Mouse (Mus musculus): ENCODE data around the gene Rassf5. TPM values are rescaled to one million over a fixed set of nuclear protein-coding genes. Genes with fewer than 3 reads are reported as not detected.

Gene Rassf5
- polyA plus RNA-seq, 1 experiment: 98.8 TPM

DNA sequence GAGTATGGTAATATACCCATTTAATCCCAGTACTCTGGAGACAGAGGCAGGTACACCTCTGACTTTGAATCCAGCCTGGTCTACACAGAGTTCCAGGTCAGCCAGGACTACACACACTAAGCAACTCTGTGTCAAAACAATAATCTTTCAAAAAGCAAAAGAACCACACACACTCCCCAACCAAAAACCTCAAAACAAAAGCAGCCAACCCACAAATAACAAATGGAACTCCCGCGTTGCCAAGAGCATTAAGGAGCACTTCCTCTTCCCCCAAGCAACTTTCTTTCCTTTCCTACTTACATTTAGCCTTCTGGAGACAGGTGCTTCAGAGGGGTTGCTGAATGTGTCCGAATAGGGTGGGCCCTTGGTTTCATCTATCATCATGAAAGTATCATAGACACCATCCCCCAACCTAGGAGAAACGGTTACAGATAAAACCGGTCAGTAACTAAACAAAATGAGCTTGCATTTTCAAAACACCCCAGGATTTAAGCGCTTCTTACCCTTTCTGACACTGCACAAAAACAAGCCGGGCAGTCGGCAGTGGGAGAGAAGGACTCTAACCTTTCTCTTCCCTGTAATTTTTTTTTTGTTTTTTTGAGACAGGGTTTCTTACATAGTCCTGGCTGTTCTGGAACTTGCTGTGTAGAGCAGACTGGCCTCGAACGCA is 109.0 kb downstream of the Rassf5 start:
- no peak for DNase-seq
- WGBS: 24% methylated on average over 10 of the region's 10 CpGs
- Histone ChIP-seq H3K27me3 (ENCODE audit: control insufficient read depth, insufficient read depth, low read length) (no peaks in the 10 kb centered on the region), H3K27ac (ENCODE audit: control insufficient read depth, insufficient read depth, low read length) (no peak overlapping the region), H3K36me3 (ENCODE audit: control insufficient read depth, insufficient read depth, low read length) (no peaks in the 10 kb centered on the region), H3K4me1 (replicated peaks; ENCODE audit: control insufficient read depth, insufficient read depth, low read length) (peaks cover 14% of the 10 kb centered on the region), H3K4me3 (ENCODE audit: control insufficient read depth, insufficient read depth, low read length) (no peak overlapping the region)
- TF ChIP-seq CTCF (IDR thresholded peaks at IDR 0.05; ENCODE audit: borderline replicate concordance, control insufficient read depth, extremely low read depth, insufficient read depth, low read length, poor library complexity): no peak
- TF ChIP-seq POLR2A (IDR thresholded peaks at IDR 0.05; ENCODE audit: control insufficient read depth, extremely low read depth, insufficient read depth, low read length, poor library complexity): no peak

DNA sequence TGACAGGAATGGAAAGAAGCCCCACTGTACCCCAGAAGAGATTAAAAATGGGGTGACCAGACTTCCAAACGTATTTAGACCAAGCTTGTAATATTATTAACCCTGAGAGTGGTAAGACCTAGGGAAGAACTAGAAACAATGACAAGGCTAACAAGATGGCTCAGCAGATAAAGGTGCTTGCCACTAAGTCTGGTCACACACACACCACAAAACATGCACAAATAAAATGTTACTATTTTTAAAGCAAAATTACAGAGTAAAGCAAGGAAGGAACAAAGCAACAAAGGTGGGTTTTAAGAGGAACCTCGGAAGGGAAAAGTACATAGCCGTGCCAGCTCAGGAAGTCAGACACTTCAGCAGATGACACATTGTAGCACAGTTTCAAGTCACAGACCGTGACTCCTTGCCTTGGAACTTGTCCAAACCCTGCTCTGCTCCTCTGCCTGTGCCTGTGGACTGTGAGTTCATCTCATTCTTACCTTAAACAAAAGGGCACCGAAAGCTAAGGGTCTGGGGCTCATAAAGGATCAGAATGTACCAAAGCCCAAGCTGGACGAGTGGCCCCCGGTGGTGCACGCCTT is 110.0 kb downstream of the Rassf5 start:
- H3K4me1 ChIP-seq (replicated peaks; ENCODE audit: control insufficient read depth, insufficient read depth, low read length): peaks cover 14% of the 10 kb centered on the region
- no peak overlapping the region for H3K27ac ChIP-seq (ENCODE audit: control insufficient read depth, insufficient read depth, low read length)
- no peaks in the 10 kb centered on the region for H3K36me3 ChIP-seq (ENCODE audit: control insufficient read depth, insufficient read depth, low read length)
- TF ChIP-seq CTCF (IDR thresholded peaks at IDR 0.05; ENCODE audit: borderline replicate concordance, control insufficient read depth, extremely low read depth, insufficient read depth, low read length, poor library complexity): no peak
- WGBS: 33% methylated on average over 8 of the region's 8 CpGs
- H3K4me3 ChIP-seq (ENCODE audit: control insufficient read depth, insufficient read depth, low read length): no peak overlapping the region
- DNase-seq: peak; percentile 21
- H3K27me3 ChIP-seq (ENCODE audit: control insufficient read depth, insufficient read depth, low read length): no peaks in the 10 kb centered on the region

DNA sequence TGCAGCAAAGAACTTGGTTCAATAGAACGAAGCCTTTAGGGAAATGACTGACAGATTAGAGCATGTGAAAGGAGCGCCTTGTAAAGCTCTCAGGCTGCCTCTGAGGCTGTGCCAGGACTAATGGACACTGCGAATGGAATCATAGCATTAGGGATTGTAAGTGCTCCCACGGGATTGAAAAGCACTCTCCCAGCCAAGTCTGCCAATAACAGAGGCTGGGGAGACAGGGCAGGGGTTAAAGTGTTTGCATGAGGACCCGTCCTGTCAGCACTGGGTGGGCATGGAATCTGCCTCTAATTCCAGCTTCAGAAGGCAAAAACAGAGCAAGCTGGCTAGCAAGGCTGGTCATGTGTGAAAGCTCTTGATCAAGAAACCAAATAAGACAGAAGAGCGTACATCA is 110.8 kb downstream of the Rassf5 start:
- no peaks in the 10 kb centered on the region for H3K36me3 ChIP-seq (ENCODE audit: control insufficient read depth, insufficient read depth, low read length)
- WGBS: 95% methylated on average over 6 of the region's 6 CpGs
- peaks cover 14% of the 10 kb centered on the region for H3K4me1 ChIP-seq (replicated peaks; ENCODE audit: control insufficient read depth, insufficient read depth, low read length)
- DNase-seq: no peak
- H3K4me3 ChIP-seq (ENCODE audit: control insufficient read depth, insufficient read depth, low read length): no peak overlapping the region
- H3K27ac ChIP-seq (ENCODE audit: control insufficient read depth, insufficient read depth, low read length): no peak overlapping the region
- no peaks in the 10 kb centered on the region for H3K27me3 ChIP-seq (ENCODE audit: control insufficient read depth, insufficient read depth, low read length)
- TF ChIP-seq POLR2A (IDR thresholded peaks at IDR 0.05; ENCODE audit: control insufficient read depth, extremely low read depth, insufficient read depth, low read length, poor library complexity) (no peak), CTCF (IDR thresholded peaks at IDR 0.05; ENCODE audit: borderline replicate concordance, control insufficient read depth, extremely low read depth, insufficient read depth, low read length, poor library complexity) (no peak)

Other genes starting within 250 kb of the Rassf5 start
- 0.09 and 0.15 TPM in 2 replicates for gene Il10, start 225.4 kb downstream of the Rassf5 start, polyA plus RNA-seq (2012; rRNA removed)
- gene Mapkapk2, start 147.4 kb downstream of the Rassf5 start, polyA plus RNA-seq (2012; rRNA removed): 67.2 and 69.6 TPM in 2 replicates
- gene Dyrk3, start 106.9 kb downstream of the Rassf5 start, polyA plus RNA-seq (2012; rRNA removed): 0.78 and 0.98 TPM in 2 replicates
- gene Eif2d, start 92.1 kb downstream of the Rassf5 start, polyA plus RNA-seq (2012; rRNA removed): 41.3 and 41.9 TPM in 2 replicates
- 118 and 129 TPM in 2 replicates for gene Ikbke, start 34.3 kb upstream of the Rassf5 start, polyA plus RNA-seq (2012; rRNA removed)